In genomic region chr13:51816559-51817041, GRCm38 (mm10) we compare ENCODE assay signal across 8 mouse cellular contexts. TPM values are rescaled to one million over a fixed set of nuclear protein-coding genes. Genes with fewer than 3 reads are reported as not detected.
A peak's percentile ranks its signal among the peaks of the same experiment; 100 is the strongest.
DNase-seq lines count a peak whose midpoint lies in the region; ATAC-seq lines count a peak whose summit lies in the region.

No protein-coding gene starts in this region.

- H3K27ac ChIP-seq in lung, embryonic 16.5 days (ENCODE audit: low read length), result peak overlapping the region; percentile 80
- peak overlapping the region; percentile 61 for H3K27ac ChIP-seq in embryonic facial prominence, embryonic 14.5 days (replicated peaks; ENCODE audit: low read depth, low read length)
- H3K27ac ChIP-seq in intestine, embryonic 14.5 days (ENCODE audit: low read depth), result peak overlapping the region; percentile 30; the same call in 1 of the 2 replicates
- peak overlapping the region; percentile 43 for H3K27ac ChIP-seq in midbrain, embryonic 16.5 days (ENCODE audit: low read length)

- no peaks in the 10 kb centered on the region for H3K9me3 ChIP-seq in lung, embryonic 16.5 days (ENCODE audit: control insufficient read depth, low read length)
- no peaks in the 10 kb centered on the region for H3K9me3 ChIP-seq in embryonic facial prominence, embryonic 14.5 days (ENCODE audit: control insufficient read depth, low read length)
- no peaks in the 10 kb centered on the region for H3K9me3 ChIP-seq in intestine, embryonic 14.5 days (ENCODE audit: control insufficient read depth, low read length)
- H3K9me3 ChIP-seq in midbrain, embryonic 16.5 days (replicated peaks; ENCODE audit: control insufficient read depth, low read length, poor library complexity, severe bottlenecking), result no peaks in the 10 kb centered on the region

- no peaks in the 10 kb centered on the region for H3K36me3 ChIP-seq in lung, embryonic 16.5 days (ENCODE audit: control insufficient read depth, insufficient read depth, low read length)
- H3K36me3 ChIP-seq in embryonic facial prominence, embryonic 14.5 days (ENCODE audit: control insufficient read depth, insufficient read depth, low read length), result no peaks in the 10 kb centered on the region
- H3K36me3 ChIP-seq in intestine, embryonic 14.5 days (ENCODE audit: control insufficient read depth, insufficient read depth, low read length), result no peaks in the 10 kb centered on the region
- H3K36me3 ChIP-seq in midbrain, embryonic 16.5 days (ENCODE audit: control insufficient read depth, insufficient read depth, low read length), result no peaks in the 10 kb centered on the region

- H3K4me1 ChIP-seq in lung, embryonic 16.5 days (replicated peaks; ENCODE audit: control insufficient read depth, insufficient read depth, low read length), result peaks cover 17% of the 10 kb centered on the region
- H3K4me1 ChIP-seq in embryonic facial prominence, embryonic 14.5 days (ENCODE audit: control insufficient read depth, insufficient read depth, low read length), result peaks cover 4% of the 10 kb centered on the region; the same call in 1 of the 2 replicates
- H3K4me1 ChIP-seq in intestine, embryonic 14.5 days (replicated peaks; ENCODE audit: control insufficient read depth, insufficient read depth, low read length), result peaks cover 11% of the 10 kb centered on the region
- H3K4me1 ChIP-seq in midbrain, embryonic 16.5 days (ENCODE audit: control insufficient read depth, insufficient read depth, low read length), result peaks cover 7% of the 10 kb centered on the region

- no peak overlapping the region for H3K9ac ChIP-seq in lung, embryonic 16.5 days (ENCODE audit: low read length)
- H3K9ac ChIP-seq in embryonic facial prominence, embryonic 14.5 days (ENCODE audit: low read depth, low read length), result no peak overlapping the region
- H3K9ac ChIP-seq in intestine, embryonic 14.5 days (ENCODE audit: low read length), result no peak overlapping the region
- no peak overlapping the region for H3K9ac ChIP-seq in midbrain, embryonic 16.5 days (ENCODE audit: low read depth, low read length)

- DNase-seq in lung, postnatal 36 days, result no peak
- DNase-seq in embryonic facial prominence, embryonic 14.5 days (ENCODE audit: low spot score), result peak; percentile 72
- no peak for DNase-seq in intestine, embryonic 14.5 days (ENCODE audit: low spot score)
- no peak for DNase-seq in ovary, postnatal 14 days (ENCODE audit: low spot score)
- no peak for DNase-seq in gastrocnemius, postnatal 4 days (ENCODE audit: low spot score in 2 of 2)
- no peak for DNase-seq in thymus, postnatal 10 days (ENCODE audit: low spot score in 2 of 2)

- no peak overlapping the region for H3K4me3 ChIP-seq in lung, embryonic 16.5 days (ENCODE audit: low read length)
- H3K4me3 ChIP-seq in embryonic facial prominence, embryonic 14.5 days (ENCODE audit: low read depth, low read length), result no peak overlapping the region
- H3K4me3 ChIP-seq in intestine, embryonic 14.5 days (ENCODE audit: low read depth, low read length), result no peak overlapping the region
- H3K4me3 ChIP-seq in midbrain, embryonic 16.5 days (ENCODE audit: low read depth, low read length), result no peak overlapping the region

- no peaks in the 10 kb centered on the region for H3K27me3 ChIP-seq in lung, embryonic 16.5 days (ENCODE audit: control insufficient read depth, insufficient read depth, low read depth, low read length)
- no peaks in the 10 kb centered on the region for H3K27me3 ChIP-seq in embryonic facial prominence, embryonic 14.5 days (replicated peaks; ENCODE audit: control insufficient read depth, insufficient read depth, low read length)
- no peaks in the 10 kb centered on the region for H3K27me3 ChIP-seq in intestine, embryonic 14.5 days (replicated peaks; ENCODE audit: control insufficient read depth, insufficient read depth, low read length)
- H3K27me3 ChIP-seq in midbrain, embryonic 16.5 days (ENCODE audit: control insufficient read depth, insufficient read depth, low read depth, low read length), result no peaks in the 10 kb centered on the region

- ATAC-seq in lung, embryonic 16.5 days (ENCODE audit: low read depth), result peak; percentile 76
- ATAC-seq in embryonic facial prominence, embryonic 14.5 days (ENCODE audit: low read depth), result no peak; the same call in 1 of the 2 replicates
- ATAC-seq in intestine, embryonic 14.5 days (replicated peaks; ENCODE audit: low FRiP score, low TSS enrichment, low read depth), result no peak; the same call in 1 of the 2 replicates
- ATAC-seq in midbrain, embryonic 16.5 days, result no peak

- no peak overlapping the region for H3K4me2 ChIP-seq in lung, embryonic 16.5 days (ENCODE audit: low read depth, low read length)
- no peak overlapping the region for H3K4me2 ChIP-seq in embryonic facial prominence, embryonic 14.5 days (ENCODE audit: low read depth, low read length)
- H3K4me2 ChIP-seq in intestine, embryonic 14.5 days (ENCODE audit: low read length), result no peak overlapping the region
- no peak overlapping the region for H3K4me2 ChIP-seq in midbrain, embryonic 16.5 days (ENCODE audit: low read length)

- WGBS in lung, embryonic 16.5 days, result 59% methylated on average over 5 of the region's 5 CpGs
- 55% methylated on average over 5 of the region's 5 CpGs for WGBS in embryonic facial prominence, embryonic 14.5 days
- WGBS in intestine, embryonic 14.5 days, result 60% methylated on average over 5 of the region's 5 CpGs
- WGBS in midbrain, embryonic 16.5 days, result 66% methylated on average over 5 of the region's 5 CpGs

RNA-seq across cellular contexts. Expression of gene Sema4d, which starts 23.1 kb away (rescaled TPM):
- 9.0 and 9.8 TPM in 2 replicates for polyA plus RNA-seq in lung, embryonic 16.5 days (2015; fragmentation: Nextera tagmentation; extraction: Ambion mirVana)
- polyA plus RNA-seq in embryonic facial prominence, embryonic 14.5 days (2014; fragmentation: Nextera tagmentation; extraction: Ambion mirVana), result 11.1 and 11.7 TPM in 2 replicates
- 9.2 and 9.7 TPM in 2 replicates for polyA plus RNA-seq in intestine, embryonic 14.5 days (2014; fragmentation: Nextera tagmentation; extraction: Ambion mirVana)
- 15.4 and 16.7 TPM in 2 replicates for polyA plus RNA-seq in midbrain, embryonic 16.5 days (2015; fragmentation: Nextera tagmentation; extraction: Ambion mirVana)
- total RNA-seq in gastrocnemius, postnatal 4 days (2021), result 10 to 100 TPM; 75.1 to 92.5 TPM

RNA-seq across cellular contexts. Expression of gene Gadd45g, which starts 29.9 kb away (rescaled TPM):
- 74.4 and 92.3 TPM in 2 replicates for polyA plus RNA-seq in lung, embryonic 16.5 days (2015; fragmentation: Nextera tagmentation; extraction: Ambion mirVana)
- 53.3 and 57.3 TPM in 2 replicates for polyA plus RNA-seq in embryonic facial prominence, embryonic 14.5 days (2014; fragmentation: Nextera tagmentation; extraction: Ambion mirVana)
- 29.1 and 33.0 TPM in 2 replicates for polyA plus RNA-seq in intestine, embryonic 14.5 days (2014; fragmentation: Nextera tagmentation; extraction: Ambion mirVana)
- polyA plus RNA-seq in midbrain, embryonic 16.5 days (2015; fragmentation: Nextera tagmentation; extraction: Ambion mirVana), result 44.2 and 45.5 TPM in 2 replicates
- total RNA-seq in gastrocnemius, postnatal 4 days (2021), result 10 to 100 TPM; 11.6 to 13.3 TPM

Comparison
In these comparisons a context has a peak if more than half of its experiments do, and no peak if none do; other contexts are left out.
1. H3K27ac ChIP-seq: peak in every context shown above with its lines; median percentile 80 in lung, embryonic 16.5 days; 61 in embryonic facial prominence, embryonic 14.5 days; 43 in midbrain, embryonic 16.5 days; 30 in intestine, embryonic 14.5 days.